Mouse (Mus musculus): Measurements from ENCODE around the gene Nkiras2.

- TF ChIP-seq POLR2A (IDR thresholded peaks at IDR 0.05; ENCODE audit: insufficient read depth, low read depth, low read length) (no peak), CTCF (IDR thresholded peaks at IDR 0.05; ENCODE audit: insufficient read depth, low read depth, low read length) (no peak)
These were observed 39.8 kb upstream of the Nkiras2 start for GRCm38 (mm10) chr11:100579116-100579799.

Measured in olfactory bulb, adult 2 months (tissue).